Mouse (Mus musculus): Measurements from ENCODE around the gene Osbp. TPM values are rescaled to one million over a fixed set of nuclear protein-coding genes. Genes with fewer than 3 reads are reported as not detected.
"Not testable (repeated sequence)": the region's sequence is repeated elsewhere in the genome, so short reads cannot be mapped to it uniquely, and the experiment has no call there.

Osbp gene
- polyA plus RNA-seq (2012; rRNA removed): 22.0 and 29.3 TPM in 2 replicates

- WGBS: under 1% methylated on average over 52 of the region's 59 CpGs
- peak; percentile 100 for DNase-seq (ENCODE audit: low read depth, low spot score)
Observed at GRCm38 (mm10) chr19:11965023-11965942, at the start of gene Osbp. TSS of gene Osbp (plus strand) at chr19:11965941.

GRCm38 (mm10) chr19:11922068-11922467 lies 43.7 kb upstream of the Osbp start:
- 91% methylated on average over 1 of the region's 1 CpGs for WGBS
- no peak for DNase-seq (ENCODE audit: low read depth, low spot score)

- WGBS: 95% methylated on average over 2 of the region's 2 CpGs
Observed at GRCm38 (mm10) chr19:11922515-11922914, 43.2 kb upstream of the Osbp start.

GRCm38 (mm10) chr19:11926380-11926779 lies 39.4 kb upstream of the Osbp start:
- no peak for DNase-seq (ENCODE audit: low read depth, low spot score)
- WGBS: 90% methylated on average over 2 of the region's 2 CpGs

More at GRCm38 (mm10) chr19:11922515-11922914, 43.2 kb upstream of the Osbp start:
- not testable (repeated sequence) for DNase-seq (ENCODE audit: low read depth, low spot score)

GRCm38 (mm10) chr19:11928025-11928748 lies 37.6 kb upstream of the Osbp start:
- 87% methylated on average over 4 of the region's 4 CpGs for WGBS
- DNase-seq (ENCODE audit: low read depth, low spot score): no peak

GRCm38 (mm10) chr19:11946460-11946859 lies 19.3 kb upstream of the Osbp start:
- DNase-seq (ENCODE audit: low read depth, low spot score): not testable (repeated sequence)

GRCm38 (mm10) chr19:11949878-11950277 lies 15.9 kb upstream of the Osbp start:
- no peak for DNase-seq (ENCODE audit: low read depth, low spot score)
- 40% methylated on average over 1 of the region's 1 CpGs for WGBS

More at GRCm38 (mm10) chr19:11946460-11946859, 19.3 kb upstream of the Osbp start:
- 98% methylated on average over 9 of the region's 9 CpGs for WGBS

GRCm38 (mm10) chr19:11950747-11951146 lies 15.0 kb upstream of the Osbp start:
- DNase-seq (ENCODE audit: low read depth, low spot score): no peak
- 35% methylated on average over 7 of the region's 7 CpGs for WGBS

- 59% methylated on average over 6 of the region's 6 CpGs for WGBS
- no peak for DNase-seq (ENCODE audit: low read depth, low spot score)
Observed at GRCm38 (mm10) chr19:11954206-11954605, 11.5 kb upstream of the Osbp start.

- WGBS: 74% methylated on average over 5 of the region's 5 CpGs
Observed at GRCm38 (mm10) chr19:11956636-11957035, 9.1 kb upstream of the Osbp start.

GRCm38 (mm10) chr19:11957396-11957795 lies 8.3 kb upstream of the Osbp start:
- 89% methylated on average over 5 of the region's 5 CpGs for WGBS

More at GRCm38 (mm10) chr19:11956636-11957035, 9.1 kb upstream of the Osbp start:
- DNase-seq (ENCODE audit: low read depth, low spot score): no peak

GRCm38 (mm10) chr19:11957846-11958245 lies 7.9 kb upstream of the Osbp start:
- 84% methylated on average over 8 of the region's 8 CpGs for WGBS

More at GRCm38 (mm10) chr19:11957396-11957795, 8.3 kb upstream of the Osbp start:
- DNase-seq (ENCODE audit: low read depth, low spot score): no peak

GRCm38 (mm10) chr19:11964266-11964665 lies 1.5 kb upstream of the Osbp start:
- 100% methylated on average over 1 of the region's 1 CpGs for WGBS
- DNase-seq (ENCODE audit: low read depth, low spot score): no peak

More at GRCm38 (mm10) chr19:11957846-11958245, 7.9 kb upstream of the Osbp start:
- no peak for DNase-seq (ENCODE audit: low read depth, low spot score)

- under 1% methylated on average over 18 of the region's 18 CpGs for WGBS
- no peak for DNase-seq (ENCODE audit: low read depth, low spot score)
Observed at GRCm38 (mm10) chr19:11966201-11966636, 478 bp downstream of the Osbp start.

GRCm38 (mm10) chr19:11969155-11970050 lies 3.7 kb downstream of the Osbp start:
- 45% methylated on average over 9 of the region's 9 CpGs for WGBS
- DNase-seq (ENCODE audit: low read depth, low spot score): no peak

- DNase-seq (ENCODE audit: low read depth, low spot score): no peak
- WGBS: 74% methylated on average over 13 of the region's 13 CpGs
Observed at GRCm38 (mm10) chr19:11973511-11974222, 7.9 kb downstream of the Osbp start.

GRCm38 (mm10) chr19:11974223-11974540 lies 8.4 kb downstream of the Osbp start:
- 42% methylated on average over 2 of the region's 2 CpGs for WGBS
- DNase-seq (ENCODE audit: low read depth, low spot score): no peak

- 90% methylated on average over 4 of the region's 4 CpGs for WGBS
- no peak for DNase-seq (ENCODE audit: low read depth, low spot score)
Observed at GRCm38 (mm10) chr19:11975683-11976082, 9.9 kb downstream of the Osbp start.

GRCm38 (mm10) chr19:11977363-11977762 lies 11.6 kb downstream of the Osbp start:
- DNase-seq (ENCODE audit: low read depth, low spot score): no peak
- 73% methylated on average over 5 of the region's 5 CpGs for WGBS
